Mouse (Mus musculus) neural tube, embryonic 13.5 days (tissue): Measurements from ENCODE around the gene 4921524J17Rik. TPM values are rescaled to one million over a fixed set of nuclear protein-coding genes. Genes with fewer than 3 reads are reported as not detected.
A peak's percentile ranks its signal among the peaks of the same experiment; 100 is the strongest.

Experiments used
- ATAC-seq: fragments of 200-750 bp; cut with Nextera tagmentation; 2 replicates; pipeline ENCODE4 v1.8.0; 2017; ENCODE audit warnings: low read depth, mild to moderate bottlenecking, moderate TSS enrichment, moderate library complexity
- H3K27ac ChIP-seq: fragments of 300-500 bp; sonication (generic); replicated peaks from 2 replicates; pipeline ENCODE4 v1.5.1; 2015; ENCODE audit warnings: moderate library complexity, mild to moderate bottlenecking, inconsistent platforms
- H3K27me3 ChIP-seq: fragments of 300-500 bp; sonication (generic); 2 replicates; pipeline ENCODE4 v1.6.1; 2015; ENCODE audit warnings: mild to moderate bottlenecking, inconsistent platforms
- H3K36me3 ChIP-seq: fragments of 300-500 bp; sonication (generic); 2 replicates; pipeline ENCODE4 v1.6.1; 2015; ENCODE audit warnings: mild to moderate bottlenecking, inconsistent platforms
- H3K4me1 ChIP-seq: fragments of 300-500 bp; sonication (generic); replicated peaks from 2 replicates; pipeline ENCODE4 v1.6.1; 2015; ENCODE audit warnings: inconsistent platforms
- H3K4me2 ChIP-seq: fragments of 300-500 bp; sonication (generic); 2 replicates; pipeline ENCODE4 v1.6.1; 2015; ENCODE audit warnings: inconsistent platforms, mild to moderate bottlenecking, moderate library complexity
- H3K4me3 ChIP-seq: fragments of 300-500 bp; sonication (generic); 2 replicates; pipeline ENCODE4 v1.5.1; 2015; ENCODE audit warnings: mild to moderate bottlenecking, inconsistent platforms
- H3K9ac ChIP-seq: fragments of 300-500 bp; sonication (generic); 2 replicates; pipeline ENCODE4 v1.6.1; 2015; ENCODE audit warnings: moderate library complexity, mild to moderate bottlenecking, inconsistent platforms
- H3K9me3 ChIP-seq: fragments of 300-500 bp; sonication (generic); 2 replicates; pipeline ENCODE4 v1.6.1; 2016; ENCODE audit warnings: inconsistent platforms
- WGBS: fragments of 180-500 bp; shearing (Covaris S2); methylation state at CpG from one replicate; pipeline ENCODE4 v1.1.7; 2015; 5-methylcytosine and 5-hydroxymethylcytosine counted together
- polyA plus RNA-seq: library from polyadenylated mRNA; unstranded; fragments of >200 nt; fragmentation: Nextera tagmentation; extraction: Ambion mirVana; gene quantifications from 2 replicates; pipeline ENCODE4 v1.2.1, GENCODE M21; 2015

4921524J17Rik gene
- polyA plus RNA-seq, 1 experiment from 2014 or later = 44.6 TPM

- H3K27ac ChIP-seq = no peak overlapping the region
- no peak overlapping the region for H3K9ac ChIP-seq
- no peaks in the 10 kb centered on the region for H3K27me3 ChIP-seq
- no peaks in the 10 kb centered on the region for H3K9me3 ChIP-seq
- ATAC-seq = no peak
- peaks cover 23% of the 10 kb centered on the region for H3K4me1 ChIP-seq
- H3K36me3 ChIP-seq = no peaks in the 10 kb centered on the region
- no peak overlapping the region for H3K4me2 ChIP-seq
- no peak overlapping the region for H3K4me3 ChIP-seq
- WGBS = 72% methylated on average over 12 of the region's 12 CpGs
These were observed 2.2 kb upstream of the 4921524J17Rik start for GRCm38 (mm10) chr8:85434817-85435216.

- Histone ChIP-seq H3K4me3 (peak overlapping the region; percentile 65), H3K4me2 (peak overlapping the region; percentile 59), H3K9me3 (no peaks in the 10 kb centered on the region), H3K27ac (peak overlapping the region; percentile 74), H3K9ac (peak overlapping the region; percentile 55; the same call in 1 of the 2 replicates), H3K36me3 (no peaks in the 10 kb centered on the region), H3K4me1 (peaks cover 36% of the 10 kb centered on the region), H3K27me3 (no peaks in the 10 kb centered on the region)
- 4% methylated on average over 6 of the region's 6 CpGs for WGBS
- peak; percentile 72 for ATAC-seq
These were observed 372 bp upstream of the 4921524J17Rik start for GRCm38 (mm10) chr8:85433017-85433393.

DNA sequence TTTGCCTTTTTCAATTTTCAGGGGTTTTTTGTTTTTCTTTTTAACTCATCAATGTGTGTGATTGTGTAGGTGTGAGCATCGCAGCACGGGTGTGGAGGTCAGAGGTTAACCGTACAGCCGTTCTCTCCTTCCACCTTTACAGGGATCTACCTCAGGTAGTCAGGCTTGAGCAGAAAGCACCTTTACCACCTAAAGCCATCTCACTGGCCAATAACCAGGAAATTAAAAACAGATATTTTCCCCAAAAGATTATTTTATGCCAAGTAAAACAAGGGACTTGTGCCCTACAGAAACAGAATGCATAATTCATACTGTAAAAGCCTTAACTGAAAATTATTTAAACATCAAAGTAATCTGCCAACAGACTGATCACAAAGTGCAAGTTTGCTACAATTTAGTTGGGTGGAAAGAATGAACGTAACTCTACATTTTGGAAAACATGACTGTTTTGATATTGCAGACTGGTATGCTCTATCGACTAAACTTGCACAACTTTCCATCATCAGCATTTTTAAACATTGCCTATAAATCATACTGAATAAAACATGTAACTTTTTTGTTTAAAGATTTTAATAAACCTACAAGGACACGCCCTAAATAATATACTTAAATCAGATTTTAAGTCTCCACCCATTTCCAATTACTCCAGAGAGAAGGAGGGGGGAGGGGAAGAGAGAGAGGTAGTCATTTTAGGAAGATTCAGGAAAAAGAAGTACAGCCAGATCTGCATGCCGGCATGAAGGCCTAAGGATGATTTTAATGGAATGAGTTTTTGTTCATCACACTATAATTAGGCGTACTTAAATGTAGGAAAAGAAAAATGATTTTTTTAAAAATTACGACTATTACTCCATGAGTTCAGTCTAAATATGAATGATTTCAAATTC is 1.1 kb downstream of the 4921524J17Rik start:
- Histone ChIP-seq H3K27ac (peak overlapping the region; percentile 95; the same call in 1 of the 2 replicates), H3K9me3 (no peaks in the 10 kb centered on the region), H3K36me3 (no peaks in the 10 kb centered on the region), H3K9ac (peak overlapping the region; percentile 90), H3K4me2 (peak overlapping the region; percentile 59), H3K27me3 (no peaks in the 10 kb centered on the region), H3K4me1 (peaks cover 50% of the 10 kb centered on the region), H3K4me3 (peak overlapping the region; percentile 65)
- no peak for ATAC-seq
- 18% methylated on average over 10 of the region's 10 CpGs for WGBS

DNA sequence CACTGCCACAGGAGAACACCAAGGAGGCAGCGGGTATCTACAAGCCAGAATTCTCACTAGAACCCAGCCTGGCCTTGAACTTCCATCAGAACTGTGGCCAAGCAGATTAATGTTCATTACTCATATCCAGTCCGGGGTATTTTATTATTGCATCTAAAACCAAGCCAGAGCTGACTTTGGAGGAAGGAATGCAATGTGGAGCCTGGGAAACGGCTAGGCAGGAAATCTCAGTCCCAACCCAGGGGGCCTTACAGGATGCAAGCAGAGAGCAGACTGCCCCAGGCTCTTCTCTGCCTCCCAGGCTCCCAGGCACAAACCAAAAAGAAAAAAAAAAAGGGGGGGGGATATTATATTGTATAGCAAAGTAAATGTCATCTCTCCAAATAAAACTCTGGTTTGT is 1.8 kb downstream of the 4921524J17Rik start:
- Histone ChIP-seq H3K9me3 (no peaks in the 10 kb centered on the region), H3K27me3 (no peaks in the 10 kb centered on the region), H3K4me1 (peaks cover 53% of the 10 kb centered on the region), H3K36me3 (no peaks in the 10 kb centered on the region), H3K9ac (peak overlapping the region; percentile 90), H3K27ac (peak overlapping the region; percentile 40), H3K4me2 (peak overlapping the region; percentile 59), H3K4me3 (peak overlapping the region; percentile 65)
- 27% methylated on average over 3 of the region's 3 CpGs for WGBS
- ATAC-seq = no peak

- Histone ChIP-seq H3K36me3 (no peaks in the 10 kb centered on the region), H3K27me3 (no peaks in the 10 kb centered on the region), H3K4me2 (peak overlapping the region; percentile 31), H3K4me3 (no peak overlapping the region), H3K9ac (peak overlapping the region; percentile 26; the same call in 1 of the 2 replicates), H3K27ac (peak overlapping the region; percentile 33; the same call in 1 of the 2 replicates), H3K4me1 (peaks cover 54% of the 10 kb centered on the region), H3K9me3 (no peaks in the 10 kb centered on the region)
- WGBS = 22% methylated on average over 4 of the region's 4 CpGs
- ATAC-seq = no peak
These were observed 3.4 kb downstream of the 4921524J17Rik start for GRCm38 (mm10) chr8:85429219-85429618.

DNA sequence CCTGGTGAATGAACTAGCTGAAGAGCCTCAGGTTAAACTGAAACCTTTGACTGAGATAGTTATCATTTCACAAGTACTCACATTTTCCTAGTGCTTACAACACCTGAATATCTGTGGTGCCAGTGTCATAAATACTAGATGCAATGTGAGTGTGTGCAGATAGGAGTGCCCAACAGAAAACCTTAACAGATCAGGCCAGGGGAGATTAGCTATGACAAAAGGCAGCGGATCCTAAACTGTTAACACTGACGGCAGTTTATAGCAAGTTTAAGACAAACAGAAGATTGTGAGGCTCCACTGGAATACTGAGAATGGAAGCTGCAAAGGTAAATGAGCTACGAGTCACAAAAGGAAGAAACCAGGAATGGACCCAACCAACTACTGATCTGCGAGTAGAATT is 5.6 kb downstream of the 4921524J17Rik start:
- H3K9me3 ChIP-seq = no peaks in the 10 kb centered on the region
- no peaks in the 10 kb centered on the region for H3K36me3 ChIP-seq
- H3K4me3 ChIP-seq = no peak overlapping the region
- no peaks in the 10 kb centered on the region for H3K27me3 ChIP-seq
- H3K27ac ChIP-seq = no peak overlapping the region
- H3K4me1 ChIP-seq = peaks cover 52% of the 10 kb centered on the region
- WGBS = 77% methylated on average over 4 of the region's 4 CpGs
- ATAC-seq = no peak
- no peak overlapping the region for H3K4me2 ChIP-seq
- H3K9ac ChIP-seq = no peak overlapping the region

GRCm38 (mm10) chr8:85421329-85421728 is 11.3 kb downstream of the 4921524J17Rik start:
- no peak overlapping the region for H3K4me3 ChIP-seq
- H3K9me3 ChIP-seq = no peaks in the 10 kb centered on the region
- ATAC-seq = no peak
- H3K4me2 ChIP-seq = no peak overlapping the region
- no peak overlapping the region for H3K9ac ChIP-seq
- no peak overlapping the region for H3K27ac ChIP-seq
- H3K36me3 ChIP-seq = peaks cover 6% of the 10 kb centered on the region; the same call in 1 of the 2 replicates
- H3K4me1 ChIP-seq = peaks cover 5% of the 10 kb centered on the region
- no peaks in the 10 kb centered on the region for H3K27me3 ChIP-seq
- 97% methylated on average over 1 of the region's 1 CpGs for WGBS

DNA sequence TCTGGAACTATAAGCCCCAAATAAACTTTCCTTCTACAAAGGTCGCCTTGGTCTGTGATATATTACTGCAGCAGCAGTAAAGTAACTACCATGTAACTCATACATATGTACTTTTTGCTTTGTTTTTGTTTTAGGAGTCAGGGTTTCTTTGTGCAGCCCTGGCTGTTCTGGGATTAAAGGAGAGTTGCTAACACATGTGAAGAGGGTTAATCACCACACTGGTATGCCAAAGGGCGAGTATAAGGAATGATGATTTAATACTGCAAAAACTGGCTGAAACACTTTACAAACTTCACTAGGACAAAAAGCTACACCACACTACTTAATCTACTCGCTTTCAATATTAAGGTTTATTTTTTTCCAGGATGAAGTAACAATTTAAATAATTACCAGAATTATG is 24.1 kb downstream of the 4921524J17Rik start:
- no peak overlapping the region for H3K4me2 ChIP-seq
- no peak overlapping the region for H3K9ac ChIP-seq
- no peak overlapping the region for H3K27ac ChIP-seq
- no peaks in the 10 kb centered on the region for H3K36me3 ChIP-seq
- WGBS = 80% methylated on average over 3 of the region's 3 CpGs
- ATAC-seq = no peak
- H3K9me3 ChIP-seq = no peaks in the 10 kb centered on the region
- H3K4me1 ChIP-seq = peaks cover 9% of the 10 kb centered on the region
- H3K27me3 ChIP-seq = no peaks in the 10 kb centered on the region
- no peak overlapping the region for H3K4me3 ChIP-seq

- 65% methylated on average over 7 of the region's 7 CpGs for WGBS
- no peak overlapping the region for H3K27ac ChIP-seq
- H3K4me1 ChIP-seq = peaks cover 9% of the 10 kb centered on the region
- no peaks in the 10 kb centered on the region for H3K9me3 ChIP-seq
- no peak for ATAC-seq
- no peaks in the 10 kb centered on the region for H3K27me3 ChIP-seq
- no peak overlapping the region for H3K9ac ChIP-seq
- H3K4me3 ChIP-seq = no peak overlapping the region
- no peak overlapping the region for H3K4me2 ChIP-seq
- no peaks in the 10 kb centered on the region for H3K36me3 ChIP-seq
These were observed 24.6 kb downstream of the 4921524J17Rik start for GRCm38 (mm10) chr8:85408053-85408505.

DNA sequence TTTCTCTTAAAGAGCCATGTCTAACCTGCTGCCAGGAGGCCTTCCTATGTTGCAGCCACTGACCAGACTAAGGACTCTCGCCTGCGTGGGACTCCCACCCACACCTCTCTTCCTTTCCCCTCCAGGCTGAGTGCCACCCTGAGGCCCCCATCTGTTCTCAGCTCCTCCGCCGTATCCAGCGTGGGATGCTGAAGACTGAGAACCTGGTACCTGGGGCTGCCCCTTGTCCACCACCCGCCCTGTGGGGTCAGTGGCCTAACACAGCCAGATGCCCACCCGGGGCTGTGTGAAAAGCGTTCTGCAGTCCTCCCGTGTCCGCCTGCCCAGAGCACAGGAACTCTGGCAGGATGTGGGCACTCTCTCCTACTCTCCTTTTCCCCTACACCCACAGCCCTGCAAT is 26.7 kb downstream of the 4921524J17Rik start:
- H3K4me3 ChIP-seq = no peak overlapping the region
- no peaks in the 10 kb centered on the region for H3K36me3 ChIP-seq
- ATAC-seq = no peak
- WGBS = 45% methylated on average over 10 of the region's 10 CpGs
- H3K4me2 ChIP-seq = no peak overlapping the region
- H3K9ac ChIP-seq = no peak overlapping the region
- peaks cover 9% of the 10 kb centered on the region for H3K4me1 ChIP-seq
- no peaks in the 10 kb centered on the region for H3K9me3 ChIP-seq
- no peaks in the 10 kb centered on the region for H3K27me3 ChIP-seq
- no peak overlapping the region for H3K27ac ChIP-seq

GRCm38 (mm10) chr8:85405418-85405817 is 27.2 kb downstream of the 4921524J17Rik start:
- Histone ChIP-seq H3K27me3 (no peaks in the 10 kb centered on the region), H3K4me2 (no peak overlapping the region), H3K4me3 (no peak overlapping the region), H3K4me1 (peaks cover 9% of the 10 kb centered on the region), H3K9me3 (no peaks in the 10 kb centered on the region), H3K36me3 (no peaks in the 10 kb centered on the region), H3K27ac (no peak overlapping the region), H3K9ac (no peak overlapping the region)
- WGBS = 44% methylated on average over 3 of the region's 3 CpGs
- ATAC-seq = no peak

DNA sequence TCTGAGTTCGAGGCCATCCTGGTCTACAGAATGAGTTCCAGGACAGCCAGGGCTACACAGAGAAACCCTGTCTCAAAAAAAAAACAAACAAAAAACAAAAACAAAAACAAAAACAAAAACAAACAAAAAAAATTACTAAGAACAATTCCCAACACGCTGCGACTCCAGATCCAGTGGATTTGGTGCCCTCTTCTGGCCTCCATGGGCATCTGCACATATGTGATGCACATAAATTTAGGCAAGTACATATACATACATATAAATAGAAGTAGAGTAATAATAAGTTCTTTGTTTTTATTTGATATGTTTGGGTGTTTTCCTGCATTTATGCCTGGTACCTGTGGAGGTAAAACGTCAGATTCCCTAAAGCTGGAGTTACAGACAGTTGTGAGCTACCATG is 34.1 kb downstream of the 4921524J17Rik start:
- Histone ChIP-seq H3K4me2 (no peak overlapping the region), H3K4me3 (no peak overlapping the region), H3K27me3 (no peaks in the 10 kb centered on the region), H3K36me3 (no peaks in the 10 kb centered on the region), H3K9me3 (no peaks in the 10 kb centered on the region), H3K9ac (no peak overlapping the region), H3K27ac (no peak overlapping the region), H3K4me1 (no peaks in the 10 kb centered on the region)
- 88% methylated on average over 4 of the region's 4 CpGs for WGBS
- ATAC-seq = no peak
